Mouse (Mus musculus) right cerebral cortex, postnatal 25 days (tissue): Measurements from ENCODE around the gene Pim2.
"Not testable (repeated sequence)": the region's sequence is repeated elsewhere in the genome, so short reads cannot be mapped to it uniquely, and the experiment has no call there.

ENCODE experiments used
- DNase-seq: peaks from one replicate; pipeline ENCODE4 v3.0.0; 2022

Pim2 gene

GRCm38 (mm10) chrX:7909242-7909641 lies 31.2 kb downstream of the Pim2 start, which contains the start of gene Gm10490:
Gene Gm10490 (plus strand): TSS chrX:7909542.
- not testable (repeated sequence) for DNase-seq

- no peak for DNase-seq
Measured at GRCm38 (mm10) chrX:7910473-7910872, 32.4 kb downstream of the Pim2 start.

- DNase-seq: not testable (repeated sequence)
Measured at GRCm38 (mm10) chrX:7915669-7916068, 37.6 kb downstream of the Pim2 start.

GRCm38 (mm10) chrX:7917960-7918359 lies 39.9 kb downstream of the Pim2 start:
- not testable (repeated sequence) for DNase-seq

GRCm38 (mm10) chrX:7919601-7920383 lies 41.7 kb downstream of the Pim2 start, which contains the start of gene Pcsk1n:
Gene Pcsk1n (plus strand): TSS chrX:7919822.
- peak; percentile 42 for DNase-seq

GRCm38 (mm10) chrX:7922032-7922431 lies 44.0 kb downstream of the Pim2 start:
- DNase-seq: no peak

GRCm38 (mm10) chrX:7926266-7926665 lies 48.2 kb downstream of the Pim2 start:
- DNase-seq: no peak

GRCm38 (mm10) chrX:7927116-7927515 lies 49.1 kb downstream of the Pim2 start:
- no peak for DNase-seq

GRCm38 (mm10) chrX:7928270-7928790 lies 50.3 kb downstream of the Pim2 start, which contains the start of gene Eras:
Gene Eras (minus strand): TSS chrX:7928607.
- DNase-seq: no peak
